Mouse (Mus musculus) kidney, postnatal 14 days (tissue): ENCODE results near the gene Ust.

ENCODE experiments used
- DNase-seq: peaks from one replicate; pipeline ENCODE4 v3.0.0; 2022; ENCODE audit warnings: mixed read lengths

Gene Ust

DNA sequence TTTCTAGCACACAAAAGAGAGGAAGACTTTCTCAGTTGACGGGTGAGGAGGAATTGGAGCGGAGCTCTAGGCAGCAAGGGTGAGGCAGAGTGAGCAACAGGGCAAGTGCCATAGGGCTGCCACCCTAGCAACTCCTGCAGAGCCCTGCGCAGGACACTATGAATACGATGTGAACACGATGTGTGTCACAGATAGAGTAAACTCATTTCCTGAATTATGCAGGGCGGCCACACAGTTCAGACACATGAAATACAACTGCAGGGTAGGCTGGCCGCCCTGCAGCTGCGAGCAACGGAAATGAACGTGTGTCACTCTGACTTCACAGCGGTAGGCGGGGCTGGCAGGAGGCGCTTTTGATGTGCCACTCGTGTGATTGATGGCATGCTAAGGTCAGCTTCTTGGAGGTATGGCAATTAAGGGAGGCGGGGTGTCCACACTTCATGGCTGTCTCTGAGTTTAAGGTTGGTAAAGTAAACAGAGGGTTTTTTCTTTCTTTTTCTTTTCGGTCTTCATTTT is 304.7 kb downstream of the Ust start:
- DNase-seq, result peak; percentile 60

GRCm38 (mm10) chr10:8213266-8213905 is 305.2 kb downstream of the Ust start:
- no peak for DNase-seq

- DNase-seq, result no peak
These were observed 305.9 kb downstream of the Ust start for GRCm38 (mm10) chr10:8212611-8213226.

DNA sequence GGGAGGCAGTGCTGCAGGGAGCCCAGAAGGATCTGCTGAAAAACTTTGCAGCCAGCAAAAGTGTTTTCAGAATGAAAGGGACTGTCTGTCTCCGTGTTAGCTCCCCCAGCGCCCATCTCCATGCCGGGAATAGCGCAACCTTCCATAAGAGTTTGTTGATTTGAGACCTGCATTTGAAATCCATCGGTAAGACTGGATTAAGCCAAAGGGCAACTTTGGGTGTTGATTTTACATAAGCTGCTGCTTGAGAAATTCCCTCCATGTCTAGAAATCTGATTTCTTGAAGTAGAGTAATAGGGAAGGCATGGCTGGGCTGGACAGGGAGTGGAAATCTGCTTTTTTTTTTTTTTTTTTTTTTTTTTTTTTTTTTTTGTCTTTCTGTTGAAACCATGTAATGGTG is 306.9 kb downstream of the Ust start:
- no peak for DNase-seq

DNA sequence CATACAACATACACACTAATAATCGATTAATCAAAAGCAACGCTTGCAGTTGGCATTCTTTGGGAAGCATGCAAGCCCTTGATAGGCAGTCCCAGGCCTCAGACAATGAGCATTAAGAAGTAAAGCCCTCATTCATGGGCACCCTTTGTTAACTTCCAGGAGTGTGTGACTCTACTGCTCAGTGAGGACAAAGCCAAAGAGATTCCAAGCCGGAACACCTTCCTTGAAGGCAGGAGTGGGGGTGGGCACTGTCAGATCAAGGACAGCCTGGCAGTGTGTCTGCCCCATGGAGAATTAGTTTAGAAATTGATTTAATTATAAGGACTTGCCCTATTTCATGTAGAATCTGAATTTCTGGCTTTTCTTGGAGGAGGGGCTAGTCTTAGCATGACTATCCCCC is 308.3 kb downstream of the Ust start:
- no peak for DNase-seq

- no peak for DNase-seq
These were observed 311.3 kb downstream of the Ust start for GRCm38 (mm10) chr10:8207358-8207757.

DNA sequence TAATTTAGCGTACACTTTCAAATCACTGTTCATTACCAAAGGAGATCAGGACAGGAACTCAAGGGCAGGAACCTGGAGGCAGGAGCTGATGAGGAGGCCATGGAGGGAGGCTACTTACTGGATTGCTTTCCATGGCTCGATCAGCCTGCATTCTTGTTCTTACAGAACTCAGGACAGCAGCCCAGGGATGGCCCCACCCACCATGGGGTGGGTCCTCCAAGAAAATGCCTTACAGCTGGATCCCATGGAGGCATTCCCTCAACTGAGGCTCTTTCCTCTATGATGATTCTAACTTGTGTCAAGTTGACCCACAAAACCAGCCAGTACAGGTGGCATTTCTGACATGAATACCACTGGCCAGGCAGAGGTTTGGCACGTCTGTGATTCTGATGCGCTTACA is 314.9 kb downstream of the Ust start:
- no peak for DNase-seq

DNA sequence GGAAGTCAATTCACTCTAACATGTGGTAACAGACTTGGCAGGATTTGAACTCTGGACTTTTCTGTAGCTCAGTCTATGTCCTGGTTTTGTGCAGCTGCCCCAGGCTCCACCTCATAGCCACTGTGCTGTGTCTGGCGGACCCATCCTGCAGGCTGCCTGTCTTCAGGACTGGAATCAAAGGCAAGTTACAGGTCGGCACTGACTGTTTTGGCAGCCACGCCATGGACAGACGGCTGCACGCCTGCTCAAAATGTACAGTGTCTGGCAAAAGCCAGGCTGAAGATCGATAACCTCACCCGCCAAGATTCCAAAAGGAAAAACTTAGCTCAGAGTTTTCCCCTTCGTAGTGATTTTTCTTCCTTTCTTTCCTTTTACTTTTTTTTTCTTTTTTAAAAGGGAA is 318.8 kb downstream of the Ust start:
- DNase-seq, result no peak

DNA sequence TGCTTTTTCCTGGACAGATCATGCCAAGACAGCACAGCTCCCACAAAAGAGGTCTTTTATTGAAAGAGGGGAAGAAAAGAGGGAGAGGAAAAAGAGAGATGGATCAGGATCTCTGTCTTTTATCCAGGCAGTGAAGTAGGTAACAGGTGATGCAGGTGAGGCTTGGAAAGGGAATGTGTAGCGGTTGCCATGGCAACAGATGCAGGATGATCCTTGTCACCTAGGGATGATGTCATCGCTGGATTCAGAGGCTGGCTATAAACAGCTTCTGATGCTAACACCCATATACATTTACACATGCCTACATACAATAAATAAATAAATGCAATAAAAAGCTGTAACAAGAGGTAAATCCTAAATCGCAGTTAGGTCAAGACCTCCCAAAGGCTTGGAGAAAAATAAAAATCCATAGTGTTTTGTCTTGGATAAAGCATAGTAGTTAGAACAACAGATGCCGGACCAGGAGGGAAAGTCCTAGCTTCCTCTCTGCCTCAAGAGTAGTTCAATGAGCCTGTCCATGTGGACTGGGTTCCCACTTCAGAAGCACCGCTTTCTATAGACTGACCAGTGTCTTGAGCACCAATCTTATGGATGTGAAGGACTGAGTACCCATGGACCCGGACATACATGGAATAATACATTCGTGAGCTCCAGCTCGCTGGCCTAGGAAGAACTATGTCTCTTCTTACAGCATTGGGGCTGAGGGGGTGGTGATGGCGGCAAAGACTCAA is 319.4 kb downstream of the Ust start:
- no peak for DNase-seq

GRCm38 (mm10) chr10:8197661-8198060 is 321.0 kb downstream of the Ust start:
- DNase-seq, result no peak

GRCm38 (mm10) chr10:8196300-8196699 is 322.3 kb downstream of the Ust start:
- DNase-seq, result peak; percentile 79

GRCm38 (mm10) chr10:8195730-8196129 is 322.9 kb downstream of the Ust start:
- no peak for DNase-seq

DNA sequence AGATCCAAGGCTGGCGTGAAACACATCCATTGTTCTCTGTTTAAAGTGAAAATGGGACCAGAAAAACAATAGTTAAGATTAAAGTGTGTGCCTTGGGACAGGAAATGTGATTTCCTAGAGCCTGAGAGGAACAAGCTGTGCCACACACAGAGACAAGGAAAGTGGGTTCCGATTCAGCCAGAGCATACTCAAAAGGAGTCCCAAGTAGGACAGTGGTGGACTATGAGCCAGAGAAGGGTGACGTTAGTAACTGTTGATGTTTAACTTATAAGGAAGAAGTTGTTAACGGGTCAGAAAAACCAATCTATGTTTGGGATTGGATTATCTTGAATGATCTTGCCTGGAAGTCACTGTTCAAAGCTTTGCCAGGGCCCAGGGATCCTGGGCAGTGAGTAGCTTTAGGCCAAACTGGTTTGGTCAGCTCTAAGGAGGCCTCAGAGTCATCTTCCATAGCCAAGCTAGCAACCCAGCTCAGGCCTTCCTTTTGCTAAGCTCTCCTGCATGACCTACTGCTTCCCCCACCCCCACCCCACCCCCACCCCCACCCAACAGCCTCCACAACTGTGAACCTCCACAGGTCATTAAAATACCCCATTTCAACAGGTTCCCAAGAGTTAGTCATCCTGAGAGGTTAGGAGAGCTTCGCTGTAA is 329.2 kb downstream of the Ust start:
- no peak for DNase-seq

GRCm38 (mm10) chr10:8185586-8185985 is 333.0 kb downstream of the Ust start:
- no peak for DNase-seq

GRCm38 (mm10) chr10:8184711-8185110 is 333.9 kb downstream of the Ust start:
- DNase-seq, result no peak

DNA sequence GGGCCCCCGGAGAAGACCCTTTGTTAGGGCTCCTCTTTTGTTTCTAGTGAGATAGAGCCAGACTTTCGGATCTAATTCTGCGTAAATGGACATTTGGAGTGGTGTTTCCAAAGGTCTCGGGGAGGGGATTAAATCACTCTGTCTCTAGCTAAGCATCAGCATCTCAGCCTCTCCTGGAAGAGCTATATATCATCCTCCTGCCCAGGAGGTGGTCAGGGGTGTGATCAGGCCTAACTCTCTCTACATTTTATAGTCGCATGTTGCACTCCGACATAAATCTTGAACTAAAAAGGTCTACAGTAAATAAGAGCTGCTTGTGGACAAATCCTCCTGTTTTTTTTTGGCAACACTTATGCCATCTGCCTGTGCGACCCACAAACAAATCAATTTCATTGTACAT is 335.5 kb downstream of the Ust start:
- DNase-seq, result no peak

- no peak for DNase-seq
These were observed 336.9 kb downstream of the Ust start for GRCm38 (mm10) chr10:8181596-8182185.

DNA sequence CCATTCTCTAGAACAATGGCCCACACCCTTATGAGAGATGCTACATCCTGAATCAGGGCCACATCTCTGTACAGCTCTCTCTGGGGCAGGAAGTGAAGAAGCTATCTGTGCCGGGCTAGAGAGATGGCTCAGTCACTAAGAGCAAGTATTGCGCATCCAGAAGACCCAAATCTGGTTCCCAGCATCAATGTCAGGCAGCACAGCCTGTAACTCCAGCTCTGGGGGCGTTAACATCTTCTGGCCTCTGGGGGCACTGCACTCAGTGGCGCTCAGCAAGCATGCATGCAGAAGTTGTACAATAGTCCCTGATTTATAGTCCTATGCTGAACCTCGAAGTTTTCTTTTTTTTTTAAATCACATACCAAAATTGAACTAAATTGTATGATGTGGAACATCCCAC is 341.0 kb downstream of the Ust start:
- DNase-seq, result no peak

DNA sequence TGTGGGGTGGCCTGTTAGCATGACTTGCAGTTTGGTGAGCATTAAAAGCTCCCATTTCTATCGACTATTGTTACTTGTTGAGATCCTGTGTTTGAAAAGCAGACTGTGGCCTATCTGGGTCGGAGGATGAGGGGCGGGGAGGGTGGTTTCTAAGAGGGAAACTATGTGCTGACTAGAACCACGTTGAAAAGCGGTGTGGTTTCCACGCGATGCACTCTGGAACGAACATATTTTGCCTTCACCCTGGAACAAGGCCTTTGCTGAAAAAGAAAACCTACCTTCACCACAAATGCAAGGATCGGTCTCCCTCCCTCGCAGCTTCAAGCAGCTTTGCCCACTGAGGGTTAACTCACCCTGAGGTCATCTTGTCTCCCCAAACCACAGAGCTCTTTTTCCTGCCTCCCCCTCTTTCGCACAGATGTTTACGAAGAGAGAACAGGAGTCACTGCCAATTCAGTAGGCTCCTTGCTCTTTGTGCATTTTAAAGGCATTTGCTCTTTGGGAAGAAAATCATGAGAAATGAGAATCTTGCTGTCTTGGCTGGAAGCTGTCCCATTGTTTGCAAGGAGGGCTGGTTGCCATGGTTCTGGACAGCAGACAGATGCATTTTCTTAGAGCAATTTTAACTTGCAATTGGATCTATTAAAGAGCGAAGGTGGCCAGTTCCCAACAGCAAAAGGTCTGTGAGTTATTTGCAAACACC is 342.1 kb downstream of the Ust start:
- peak; percentile 21 for DNase-seq

DNA sequence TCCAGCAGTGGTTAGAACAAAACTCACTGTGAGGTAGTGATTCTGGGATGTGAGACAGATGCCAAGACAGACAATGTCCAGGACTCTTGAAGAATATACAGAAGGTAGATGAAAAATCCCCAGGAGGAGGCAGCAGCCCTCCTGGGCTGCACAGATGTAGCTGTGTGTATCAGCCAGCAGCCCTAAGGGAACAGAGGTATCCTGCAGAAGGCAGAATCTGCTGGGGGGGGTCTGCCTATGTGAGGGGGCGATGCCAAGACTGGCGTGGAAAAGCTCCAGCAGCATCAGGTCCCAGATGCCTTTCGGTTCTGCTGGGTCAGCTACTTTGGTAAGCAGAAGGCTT is 342.6 kb downstream of the Ust start:
- no peak for DNase-seq

GRCm38 (mm10) chr10:8174697-8175096 is 343.9 kb downstream of the Ust start:
- DNase-seq, result no peak

DNA sequence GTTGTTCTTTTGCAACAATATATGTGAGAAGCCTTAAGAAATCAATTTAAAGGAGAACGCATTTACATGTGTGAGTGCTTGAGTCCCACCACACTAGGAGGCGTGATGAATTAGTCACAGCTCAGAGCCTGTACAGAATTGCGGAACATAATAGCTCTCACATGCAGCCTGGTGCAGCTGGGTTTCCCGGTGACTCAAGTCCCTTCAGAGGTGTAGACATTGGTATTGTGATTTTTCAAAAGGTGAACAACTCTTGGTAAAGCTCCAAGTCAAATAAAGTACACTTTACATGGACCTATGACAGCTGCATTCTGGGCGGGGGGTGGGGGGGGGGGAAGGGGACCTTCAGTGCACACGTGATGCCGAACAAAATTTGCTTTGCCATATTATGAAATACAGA is 344.4 kb downstream of the Ust start:
- no peak for DNase-seq

DNA sequence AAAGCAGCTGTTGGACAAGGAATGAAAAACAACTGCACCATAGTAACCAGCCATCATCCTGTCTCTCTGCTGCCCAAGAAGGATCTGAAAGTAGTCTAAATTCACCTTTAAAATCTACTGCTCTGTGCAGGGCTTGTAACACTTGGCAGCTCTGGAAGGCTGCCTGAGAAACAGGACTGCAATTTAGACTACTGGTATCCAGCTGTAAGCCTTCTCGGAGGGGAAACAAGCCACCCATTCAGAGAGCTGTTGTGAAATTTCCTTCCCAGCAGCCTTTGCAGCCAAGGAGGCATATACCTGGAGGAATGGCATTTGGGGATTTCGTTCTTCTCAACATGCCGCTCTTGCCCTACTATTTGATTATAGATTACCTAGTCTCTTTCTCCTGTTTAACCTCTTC is 345.6 kb downstream of the Ust start:
- DNase-seq, result no peak
